Mouse (Mus musculus): ENCODE data around the gene Per3. TPM values are rescaled to one million over a fixed set of nuclear protein-coding genes. Genes with fewer than 3 reads are reported as not detected.
A peak's percentile ranks its signal among the peaks of the same experiment; 100 is the strongest.
"Not testable (repeated sequence)": the region's sequence is repeated elsewhere in the genome, so short reads cannot be mapped to it uniquely, and the experiment has no call there.

Per3 gene
- polyA plus RNA-seq, 1 experiment = 15.5 TPM

GRCm38 (mm10) chr4:151036521-151036920 is 7.9 kb downstream of the Per3 start:
- H3K27ac ChIP-seq (ENCODE audit: insufficient read depth, low read depth, low read length) = no peak overlapping the region
- H3K4me1 ChIP-seq (ENCODE audit: control insufficient read depth, insufficient read depth, low read length) = no peaks in the 10 kb centered on the region
- no peak overlapping the region for H3K4me3 ChIP-seq (ENCODE audit: insufficient read depth, low read length)
- TF ChIP-seq POLR2A (IDR thresholded peaks at IDR 0.05; ENCODE audit: borderline replicate concordance, low read depth, low read length) (no peak), CTCF (IDR thresholded peaks at IDR 0.05; ENCODE audit: low read depth, low read length) (no peak)

DNA sequence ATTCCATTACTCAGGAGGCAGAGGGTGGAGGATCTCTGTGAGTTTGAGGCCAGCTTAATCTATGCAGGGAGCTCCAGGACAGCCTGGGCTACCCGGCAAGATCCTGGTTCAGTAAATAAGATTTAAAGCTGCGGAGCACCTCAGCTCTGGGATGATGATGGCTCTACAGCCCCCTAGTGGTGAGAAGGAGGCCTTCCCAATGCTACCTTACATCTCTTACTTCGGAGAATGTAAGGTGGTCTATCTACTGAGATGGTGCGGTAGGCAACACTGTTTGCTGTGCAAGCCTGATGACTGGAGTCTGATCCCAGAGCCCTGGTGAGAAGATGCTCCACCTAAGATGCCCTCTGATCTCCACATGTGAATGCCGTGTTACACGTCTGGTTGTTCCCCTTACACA is 17.5 kb downstream of the Per3 start:
- TF ChIP-seq CTCF (IDR thresholded peaks at IDR 0.05; ENCODE audit: low read depth, low read length) (peak; percentile 73), POLR2A (IDR thresholded peaks at IDR 0.05; ENCODE audit: borderline replicate concordance, low read depth, low read length) (no peak)
- no peaks in the 10 kb centered on the region for H3K4me1 ChIP-seq (ENCODE audit: control insufficient read depth, insufficient read depth, low read length)
- no peak overlapping the region for H3K4me3 ChIP-seq (ENCODE audit: insufficient read depth, low read length)
- H3K27ac ChIP-seq (ENCODE audit: insufficient read depth, low read depth, low read length) = no peak overlapping the region

DNA sequence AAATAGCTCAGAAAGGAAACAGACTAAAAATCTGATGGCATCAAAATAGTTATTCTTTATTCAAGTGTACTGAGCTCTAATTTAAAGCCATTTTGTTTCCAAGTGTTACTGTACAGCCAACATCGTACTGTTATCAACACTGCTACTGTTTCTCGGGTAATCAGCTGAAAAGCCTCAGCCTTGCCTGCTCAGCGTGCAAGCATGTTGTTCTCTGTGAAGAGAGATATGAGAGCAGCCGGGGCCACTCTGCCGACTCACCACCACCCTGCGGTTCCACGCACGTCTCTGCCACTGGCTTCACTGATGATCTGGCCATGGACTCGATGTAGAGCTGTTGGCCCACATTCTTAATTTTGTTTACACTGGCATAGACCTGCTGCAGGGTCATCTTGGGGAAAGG is 20.3 kb downstream of the Per3 start:
- TF ChIP-seq POLR2A (IDR thresholded peaks at IDR 0.05; ENCODE audit: borderline replicate concordance, low read depth, low read length) = no peak
- TF ChIP-seq CTCF (IDR thresholded peaks at IDR 0.05; ENCODE audit: low read depth, low read length) = no peak

GRCm38 (mm10) chr4:151017356-151017755 is 27.1 kb downstream of the Per3 start:
- not testable (repeated sequence) for H3K4me3 ChIP-seq (ENCODE audit: insufficient read depth, low read length); H3K4me1 ChIP-seq (ENCODE audit: control insufficient read depth, insufficient read depth, low read length); H3K27ac ChIP-seq (ENCODE audit: insufficient read depth, low read depth, low read length)

More for the DNA sequence above, 20.3 kb downstream of the Per3 start:
- Histone ChIP-seq H3K4me3 (ENCODE audit: insufficient read depth, low read length) (no peak overlapping the region), H3K4me1 (ENCODE audit: control insufficient read depth, insufficient read depth, low read length) (no peaks in the 10 kb centered on the region), H3K27ac (ENCODE audit: insufficient read depth, low read depth, low read length) (no peak overlapping the region)

DNA sequence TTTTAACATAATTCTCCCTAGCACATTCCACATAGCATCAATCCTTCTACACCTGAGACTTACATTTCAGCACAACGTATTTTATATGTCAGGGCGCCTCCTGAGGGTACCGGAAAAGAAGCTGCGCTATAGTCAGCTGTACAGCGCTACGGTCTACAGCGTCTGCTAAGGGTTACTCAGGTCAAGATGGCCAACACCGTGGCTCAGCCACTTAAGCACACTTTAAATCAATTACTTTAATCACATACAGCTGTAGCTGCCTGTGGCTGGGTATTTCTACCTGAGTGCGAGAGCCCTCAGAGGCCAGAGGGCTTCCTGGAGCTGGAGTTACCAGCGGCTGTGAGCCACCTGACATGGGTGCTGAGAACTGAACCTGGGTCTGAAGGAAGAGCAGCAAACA is 28.5 kb downstream of the Per3 start:
- Histone ChIP-seq H3K4me1 (ENCODE audit: control insufficient read depth, insufficient read depth, low read length) (no peaks in the 10 kb centered on the region), H3K4me3 (ENCODE audit: insufficient read depth, low read length) (no peak overlapping the region), H3K27ac (ENCODE audit: insufficient read depth, low read depth, low read length) (no peak overlapping the region)
- TF ChIP-seq POLR2A (IDR thresholded peaks at IDR 0.05; ENCODE audit: borderline replicate concordance, low read depth, low read length) = no peak
- TF ChIP-seq CTCF (IDR thresholded peaks at IDR 0.05; ENCODE audit: low read depth, low read length) = no peak

DNA sequence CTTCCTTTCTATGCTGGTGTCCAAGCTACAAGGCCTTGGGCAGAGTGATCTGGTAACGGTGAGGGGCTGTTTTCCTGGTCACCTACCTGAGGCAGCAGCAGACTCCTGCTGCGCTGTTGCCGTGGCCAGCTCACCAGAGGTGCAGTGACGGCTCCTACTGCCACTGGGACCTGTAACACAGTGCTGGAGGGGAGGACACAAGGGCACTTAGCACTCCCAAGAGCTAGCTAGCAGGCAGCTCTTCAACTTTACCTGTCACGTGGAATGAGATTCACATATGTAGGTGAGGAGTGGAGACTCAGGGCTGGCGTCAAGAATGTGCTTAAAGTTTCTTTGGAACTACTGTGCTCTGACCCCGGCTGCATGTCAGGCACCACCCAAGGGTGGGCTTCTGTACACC is 34.1 kb downstream of the Per3 start:
- Histone ChIP-seq H3K4me3 (ENCODE audit: insufficient read depth, low read length) (no peak overlapping the region), H3K4me1 (ENCODE audit: control insufficient read depth, insufficient read depth, low read length) (peaks cover 11% of the 10 kb centered on the region; the same call in 1 of the 2 replicates), H3K27ac (ENCODE audit: insufficient read depth, low read depth, low read length) (no peak overlapping the region)
- TF ChIP-seq CTCF (IDR thresholded peaks at IDR 0.05; ENCODE audit: low read depth, low read length) (no peak), POLR2A (IDR thresholded peaks at IDR 0.05; ENCODE audit: borderline replicate concordance, low read depth, low read length) (no peak)

DNA sequence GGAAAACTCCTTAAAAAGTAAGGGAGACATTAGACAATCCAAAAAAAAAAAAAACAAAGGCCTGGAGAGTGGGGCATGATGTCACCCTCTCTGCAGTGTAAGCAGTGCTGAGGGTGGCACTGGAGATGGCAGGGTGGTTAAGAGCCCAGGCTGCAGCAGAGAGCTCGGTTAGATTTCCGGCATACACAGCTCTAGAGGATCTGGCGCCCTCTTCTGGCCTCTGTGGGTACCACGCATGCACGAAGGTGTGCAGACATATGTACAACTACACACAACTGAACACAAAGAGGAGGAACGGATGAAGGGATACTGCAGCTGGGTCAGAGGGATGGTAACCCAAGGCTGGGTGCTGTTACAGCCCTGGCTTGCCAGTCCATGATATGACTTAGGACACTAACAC is 37.5 kb downstream of the Per3 start:
- no peak overlapping the region for H3K27ac ChIP-seq (ENCODE audit: insufficient read depth, low read depth, low read length)
- no peak for TF ChIP-seq POLR2A (IDR thresholded peaks at IDR 0.05; ENCODE audit: borderline replicate concordance, low read depth, low read length)
- peak; percentile 56; the same call in 1 of the 2 replicates for TF ChIP-seq CTCF (IDR thresholded peaks at IDR 0.05; ENCODE audit: low read depth, low read length)
- H3K4me3 ChIP-seq (ENCODE audit: insufficient read depth, low read length) = no peak overlapping the region
- peaks cover 14% of the 10 kb centered on the region; the same call in 1 of the 2 replicates for H3K4me1 ChIP-seq (ENCODE audit: control insufficient read depth, insufficient read depth, low read length)

DNA sequence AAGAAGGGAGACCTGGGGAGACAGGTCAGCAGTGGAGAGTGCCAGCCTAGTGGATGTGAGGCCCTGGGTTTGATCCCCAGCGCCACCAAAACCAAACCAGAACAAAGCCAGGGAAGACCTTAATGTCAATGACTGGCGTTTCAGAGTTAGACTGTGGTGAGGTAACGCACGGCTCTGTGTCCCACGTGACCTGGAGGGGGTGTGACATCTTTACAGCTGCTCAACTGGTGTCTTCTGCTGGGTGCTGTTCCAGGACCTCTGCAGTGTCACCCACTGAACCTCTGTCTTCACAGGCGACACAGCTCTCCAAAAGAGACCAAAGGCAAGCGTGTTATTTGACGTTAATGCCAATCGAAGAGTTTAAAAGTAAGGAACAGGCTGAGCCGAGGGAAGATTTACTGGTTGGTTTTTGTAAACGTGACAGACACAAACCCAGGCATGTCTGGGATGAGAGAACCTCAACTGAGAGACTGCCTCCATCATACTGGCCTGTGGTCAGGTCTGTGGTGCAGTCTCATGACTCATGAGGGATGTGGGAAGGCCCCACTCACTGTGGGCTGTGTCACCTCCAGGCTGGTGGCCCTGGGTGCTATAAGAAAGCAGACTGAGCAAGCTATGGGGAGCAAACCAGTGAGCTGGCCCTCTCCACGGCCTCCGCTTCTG is 38.7 kb downstream of the Per3 start:
- no peak for TF ChIP-seq POLR2A (IDR thresholded peaks at IDR 0.05; ENCODE audit: borderline replicate concordance, low read depth, low read length)
- TF ChIP-seq CTCF (IDR thresholded peaks at IDR 0.05; ENCODE audit: low read depth, low read length) = no peak
- Histone ChIP-seq H3K4me1 (ENCODE audit: control insufficient read depth, insufficient read depth, low read length) (peaks cover 14% of the 10 kb centered on the region; the same call in 1 of the 2 replicates), H3K27ac (ENCODE audit: insufficient read depth, low read depth, low read length) (no peak overlapping the region), H3K4me3 (ENCODE audit: insufficient read depth, low read length) (no peak overlapping the region)

GRCm38 (mm10) chr4:151001397-151001796 is 43.1 kb downstream of the Per3 start:
- Histone ChIP-seq H3K4me1 (ENCODE audit: control insufficient read depth, insufficient read depth, low read length) (peaks cover 11% of the 10 kb centered on the region; the same call in 1 of the 2 replicates), H3K4me3 (ENCODE audit: insufficient read depth, low read length) (no peak overlapping the region), H3K27ac (ENCODE audit: insufficient read depth, low read depth, low read length) (no peak overlapping the region)
- TF ChIP-seq POLR2A (IDR thresholded peaks at IDR 0.05; ENCODE audit: borderline replicate concordance, low read depth, low read length) = no peak
- no peak for TF ChIP-seq CTCF (IDR thresholded peaks at IDR 0.05; ENCODE audit: low read depth, low read length)

DNA sequence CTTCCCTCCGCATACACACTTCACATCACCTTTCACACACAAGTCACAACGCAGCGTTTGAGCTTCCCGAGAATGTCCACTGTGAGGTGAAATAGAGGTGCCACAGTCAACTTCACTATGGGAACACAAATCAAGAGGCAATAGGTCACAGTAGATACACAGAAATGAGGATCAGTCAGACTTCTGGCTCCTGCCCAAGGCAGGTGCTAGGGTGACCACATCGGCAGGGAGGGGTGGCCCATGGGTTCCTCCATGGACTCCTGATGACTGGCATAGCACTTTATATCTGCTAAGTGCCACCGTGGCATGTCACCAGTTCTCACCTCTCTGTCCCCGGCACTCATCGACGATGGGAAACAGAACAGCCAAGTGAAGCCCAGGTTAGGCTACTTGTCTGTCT is 45.8 kb downstream of the Per3 start:
- Histone ChIP-seq H3K4me1 (ENCODE audit: control insufficient read depth, insufficient read depth, low read length) (no peaks in the 10 kb centered on the region), H3K27ac (ENCODE audit: insufficient read depth, low read depth, low read length) (no peak overlapping the region), H3K4me3 (ENCODE audit: insufficient read depth, low read length) (no peak overlapping the region)
- TF ChIP-seq POLR2A (IDR thresholded peaks at IDR 0.05; ENCODE audit: borderline replicate concordance, low read depth, low read length) = no peak
- TF ChIP-seq CTCF (IDR thresholded peaks at IDR 0.05; ENCODE audit: low read depth, low read length) = no peak

All from bone marrow macrophage, adult 2 months (primary cell).